Mouse (Mus musculus) ES-Bruce4 (cell line): ENCODE measurements at regions not wholly inside any gene's neighbourhood (a gene's known extent, or its start where the extent isn't known, plus 50 kb on each side); places are given as distances from the start of the nearest gene placed in this dataset.

Experiments used
- EP300 ChIP-seq: IDR thresholded peaks from 2 replicates; pipeline ENCODE4 v1.6.1; 2011; ENCODE audit warnings: low read depth, low read length; ENCODE audit not compliant: insufficient read depth
- POLR2A ChIP-seq: IDR thresholded peaks from one replicate; pipeline ENCODE4 v1.8.1; 2011; ENCODE audit warnings: low read length; ENCODE audit not compliant: insufficient read depth

- TF ChIP-seq EP300 = no peak
- TF ChIP-seq POLR2A = no peak
Measured at GRCm38 (mm10) chr12:35853159-35853558, 72.3 kb upstream of the Agr3 start.
